Mouse (Mus musculus) layer of hippocampus, postnatal 14 days (tissue): ENCODE measurements around the gene Ano6. TPM values are rescaled to one million over a fixed set of nuclear protein-coding genes. Genes with fewer than 3 reads are reported as not detected.

ENCODE experiments used
- DNase-seq, 2 experiments: peaks; one replicate each; pipeline ENCODE4 v3.0.0; 2021 to 2022; ENCODE audit warnings: low spot score in 2 of 2, mixed read lengths in 1 of 2
- total RNA-seq, 2 experiments: library from RNA; stranded (reverse); gene quantifications; 2 replicates each; pipeline ENCODE4 v1.2.3; 2021

The Ano6 gene
- total RNA-seq, 2 experiments from 2014 or later = 22.5 to 29.5 TPM

GRCm38 (mm10) chr15:95967516-95968196 is 177.0 kb downstream of the Ano6 start:
- DNase-seq = no peak

DNA sequence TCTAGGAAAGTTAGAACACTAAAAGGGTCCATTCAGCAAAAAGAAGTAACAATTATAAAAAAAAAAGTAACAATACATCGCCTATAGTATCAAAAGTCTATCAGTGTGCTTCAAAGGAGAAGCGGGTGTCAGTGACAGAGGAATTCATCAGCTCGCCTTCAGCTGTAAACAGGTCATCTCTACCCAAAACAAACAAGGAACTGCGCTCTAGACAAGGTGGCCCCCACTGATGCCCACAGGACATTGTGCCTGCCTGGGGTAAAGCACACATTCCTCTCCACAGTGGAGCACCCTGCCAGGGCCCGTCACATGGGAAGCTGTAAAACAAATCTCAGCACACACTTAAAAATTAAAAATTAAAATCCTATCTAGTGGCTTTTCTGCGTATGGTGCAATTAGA is 179.0 kb downstream of the Ano6 start:
- no peak for DNase-seq

DNA sequence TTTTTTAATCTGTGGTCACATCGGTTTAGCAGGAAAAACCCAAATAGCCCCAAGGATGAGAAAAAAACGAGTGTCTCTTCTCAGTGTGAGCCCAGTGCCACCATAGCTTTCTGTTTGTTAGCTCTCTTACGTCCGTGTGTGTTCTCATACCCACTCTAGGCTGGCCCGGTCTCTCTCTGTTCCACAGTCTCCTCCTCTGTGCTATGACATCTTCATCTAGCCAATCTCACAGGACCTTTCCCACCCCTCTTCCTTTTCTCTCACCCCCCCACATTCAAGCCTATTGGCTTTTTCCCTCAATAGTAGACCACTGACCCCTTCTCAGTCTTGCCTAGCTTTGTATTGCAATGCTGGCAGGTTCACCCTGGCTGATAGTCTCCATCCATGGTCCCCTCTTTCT is 179.5 kb downstream of the Ano6 start:
- no peak for DNase-seq

GRCm38 (mm10) chr15:95970691-95971090 is 180.0 kb downstream of the Ano6 start:
- DNase-seq = no peak

DNA sequence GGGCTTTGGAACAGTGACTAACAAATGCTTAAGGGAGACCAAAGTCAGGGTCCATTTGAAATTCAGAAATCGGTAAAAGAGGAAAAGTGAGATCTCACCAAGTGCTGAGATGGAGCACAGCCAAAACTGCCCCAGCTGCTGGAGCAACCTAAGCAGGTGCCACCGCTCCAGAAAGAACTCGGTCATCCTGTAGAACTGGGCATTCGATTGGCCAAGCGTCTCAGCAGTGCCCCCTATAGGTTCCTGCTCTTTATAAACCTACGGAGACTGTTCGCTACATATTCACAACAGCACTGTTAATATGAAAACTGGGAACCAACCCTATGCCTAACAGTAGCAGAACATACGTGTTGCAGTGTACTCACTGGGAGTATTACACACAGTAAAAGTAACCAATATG is 180.7 kb downstream of the Ano6 start:
- no peak for DNase-seq

DNA sequence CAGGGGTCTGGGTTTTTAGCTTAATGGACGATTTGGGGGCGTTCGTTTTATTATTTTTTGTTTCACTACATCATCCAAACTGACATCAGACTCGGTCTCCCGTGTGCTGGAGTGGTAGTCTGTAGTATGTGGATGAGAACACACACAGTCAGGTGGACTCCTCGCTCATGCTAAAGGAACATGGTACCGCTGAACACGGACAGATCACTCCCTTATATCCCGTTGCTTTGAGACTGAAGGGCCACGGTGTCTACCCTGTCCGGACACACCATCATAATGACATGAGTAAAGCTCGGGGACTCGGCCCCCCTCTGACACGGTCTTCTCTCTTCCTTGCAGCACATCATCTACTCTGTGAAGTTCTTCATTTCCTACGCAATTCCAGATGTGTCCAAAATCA is 181.5 kb downstream of the Ano6 start:
- no peak for DNase-seq

DNA sequence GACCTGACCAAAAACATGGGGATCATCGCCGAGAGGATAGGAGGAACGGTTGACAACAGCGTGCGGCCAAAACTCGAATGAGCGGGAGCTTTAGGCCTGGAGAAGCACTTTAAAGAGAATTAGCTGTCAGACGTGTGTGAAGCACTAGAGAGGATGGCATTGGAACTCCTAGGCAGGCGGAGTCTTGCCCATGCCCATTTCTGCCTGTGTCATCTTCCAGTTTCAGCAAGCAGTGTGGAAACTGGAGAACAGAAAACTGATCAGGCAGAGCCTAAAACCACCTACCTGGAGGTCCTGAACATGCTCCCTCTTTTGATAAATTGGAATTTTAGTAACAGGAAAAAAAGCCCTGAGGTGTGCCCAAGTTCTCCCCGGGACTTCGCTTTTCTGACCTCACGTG is 182.0 kb downstream of the Ano6 start:
- no peak for DNase-seq

GRCm38 (mm10) chr15:95974021-95974597 is 183.5 kb downstream of the Ano6 start:
- DNase-seq = no peak

- no peak for DNase-seq
Observed at GRCm38 (mm10) chr15:95976156-95976876, 185.7 kb downstream of the Ano6 start.

DNA sequence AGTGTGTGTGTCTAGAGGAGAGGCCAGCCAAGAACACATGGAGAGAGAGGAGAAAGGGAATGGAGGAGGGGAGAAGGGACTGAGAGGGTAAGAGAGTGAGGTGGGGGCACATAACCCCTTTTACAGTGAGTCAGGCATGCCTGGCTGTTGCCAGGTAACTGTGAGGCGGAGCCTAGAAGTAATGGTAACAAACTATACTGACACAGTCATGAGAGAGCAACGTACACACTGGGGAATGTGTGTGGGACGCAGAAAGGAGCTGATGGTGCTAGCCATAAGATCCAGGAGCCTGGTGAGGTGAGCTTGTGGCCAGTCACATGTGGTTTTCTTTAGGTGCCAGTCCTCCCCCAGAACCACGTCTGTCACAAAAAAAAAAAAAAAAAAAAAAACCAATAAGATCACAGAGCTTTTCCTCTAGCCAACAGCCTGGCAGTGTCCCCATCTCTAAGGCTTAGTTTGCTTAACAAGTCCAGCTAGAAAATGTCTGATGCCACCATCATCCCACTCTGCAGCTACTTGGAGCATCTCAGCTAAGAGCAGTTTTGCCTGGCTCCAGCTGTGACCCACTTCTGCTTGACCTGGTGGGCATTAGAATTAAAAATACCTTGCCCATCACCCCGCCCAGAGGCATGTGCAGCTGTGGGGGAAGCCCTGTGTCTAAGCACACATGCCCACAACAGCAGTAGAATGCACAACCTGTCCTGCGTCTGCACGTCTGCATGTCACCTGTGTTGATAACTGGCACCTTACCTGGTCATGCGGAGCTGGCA is 186.7 kb downstream of the Ano6 start:
- no peak for DNase-seq

DNA sequence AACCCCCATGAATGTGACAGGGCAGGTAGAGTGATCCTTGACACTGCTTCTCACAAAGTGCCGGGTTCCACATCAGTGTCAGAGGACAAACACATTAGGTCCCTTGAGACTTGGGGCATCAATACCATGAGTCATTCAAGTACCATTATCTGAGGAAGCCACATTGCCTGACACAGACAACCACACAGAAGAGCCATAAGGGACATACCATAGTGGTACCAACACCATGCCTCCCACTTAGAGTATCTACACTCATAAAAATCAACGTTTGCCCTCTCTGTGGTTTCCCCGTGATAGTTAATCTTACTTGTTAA is 187.3 kb downstream of the Ano6 start:
- DNase-seq = no peak

GRCm38 (mm10) chr15:95980641-95981040 is 190.0 kb downstream of the Ano6 start:
- DNase-seq = no peak

DNA sequence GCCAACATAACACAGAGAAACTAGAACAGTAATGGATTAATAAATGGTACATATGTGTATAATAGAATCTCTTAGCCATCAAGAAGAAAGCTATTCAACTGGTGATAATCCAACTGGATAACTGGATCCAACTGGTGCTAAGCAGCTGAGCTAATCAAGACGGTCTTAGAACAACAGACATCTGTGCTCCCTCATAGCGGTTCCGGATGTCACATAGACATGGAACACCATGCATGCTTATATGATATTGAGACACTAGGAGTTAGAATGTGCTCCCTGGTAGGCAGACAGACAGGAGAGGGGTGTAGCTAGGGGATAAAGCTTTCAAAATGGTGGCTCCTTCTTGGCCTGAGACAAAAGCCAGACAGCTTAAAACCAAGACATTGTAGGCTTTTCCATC is 197.3 kb downstream of the Ano6 start:
- no peak for DNase-seq

DNA sequence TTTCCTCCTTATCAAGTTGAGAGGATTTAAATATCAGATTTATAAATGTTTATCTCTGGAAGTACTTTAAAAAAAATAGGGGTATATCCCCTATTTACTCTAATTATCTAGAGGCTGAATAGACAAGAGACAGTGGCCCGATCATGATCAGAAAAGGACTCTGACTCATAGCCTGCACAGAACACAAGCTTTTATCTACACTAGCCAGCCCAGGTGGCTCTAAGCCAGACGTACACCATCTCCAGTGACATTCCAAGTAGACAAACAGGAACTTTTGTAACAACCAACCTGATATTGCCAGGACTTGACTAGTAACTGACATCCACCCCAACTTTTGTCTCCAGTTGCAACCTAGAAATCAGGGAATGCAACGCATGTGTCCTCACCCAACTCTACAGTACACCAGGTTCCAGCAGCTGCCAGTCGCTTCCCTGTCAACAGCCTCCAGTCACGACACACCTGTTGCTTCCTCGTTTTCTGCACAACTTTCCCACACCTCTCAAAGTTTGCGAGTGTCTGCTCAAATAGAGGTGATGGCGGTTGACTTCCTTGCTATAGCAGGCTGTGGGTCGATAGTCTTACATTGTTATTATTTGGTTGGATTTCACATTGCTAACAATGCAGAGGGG is 199.0 kb downstream of the Ano6 start:
- DNase-seq = no peak

- DNase-seq = no peak
Observed at GRCm38 (mm10) chr15:96002958-96003601, 212.4 kb downstream of the Ano6 start.

- DNase-seq = no peak
Observed at GRCm38 (mm10) chr15:96011640-96012390, 221.2 kb downstream of the Ano6 start.

DNA sequence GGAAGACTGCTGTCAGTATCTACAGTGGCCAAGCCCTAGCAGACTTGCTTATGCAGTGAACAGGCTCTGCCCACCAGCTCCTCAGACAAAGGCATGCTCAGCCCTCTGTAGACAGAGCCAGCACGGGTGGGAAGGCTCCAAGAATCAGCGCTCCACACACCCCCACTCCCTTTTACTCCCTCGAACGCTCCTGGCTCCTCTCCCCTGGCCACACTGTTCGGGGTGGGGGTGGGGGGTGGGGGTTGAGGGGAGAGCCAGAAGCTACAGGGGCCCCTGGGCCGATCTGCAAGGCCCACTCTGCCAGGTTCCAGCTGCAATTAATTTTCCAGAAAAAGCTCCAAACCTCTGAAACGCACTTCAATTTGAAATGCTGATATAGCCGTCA is 221.7 kb downstream of the Ano6 start:
- peak in 1 of 2 experiments; percentile 20 for DNase-seq

DNA sequence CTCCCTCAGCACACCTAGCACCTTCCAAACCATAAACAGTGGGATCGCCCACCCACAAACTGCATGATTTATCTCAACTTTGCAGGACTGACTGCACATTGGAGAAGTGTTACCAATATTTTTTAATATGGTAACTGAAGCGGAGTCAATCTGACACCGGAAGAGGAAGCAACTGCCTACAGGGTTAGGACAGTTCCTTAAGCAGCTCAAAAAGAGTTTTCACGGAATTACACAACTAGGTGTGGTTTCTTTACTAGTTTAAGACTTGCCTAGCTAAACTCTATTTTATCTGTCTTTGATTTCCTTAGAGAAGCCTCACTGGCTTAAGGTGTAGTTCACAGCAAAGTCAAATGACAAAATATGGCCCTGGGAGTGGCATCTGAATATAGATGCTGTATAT is 223.9 kb downstream of the Ano6 start:
- no peak for DNase-seq

DNA sequence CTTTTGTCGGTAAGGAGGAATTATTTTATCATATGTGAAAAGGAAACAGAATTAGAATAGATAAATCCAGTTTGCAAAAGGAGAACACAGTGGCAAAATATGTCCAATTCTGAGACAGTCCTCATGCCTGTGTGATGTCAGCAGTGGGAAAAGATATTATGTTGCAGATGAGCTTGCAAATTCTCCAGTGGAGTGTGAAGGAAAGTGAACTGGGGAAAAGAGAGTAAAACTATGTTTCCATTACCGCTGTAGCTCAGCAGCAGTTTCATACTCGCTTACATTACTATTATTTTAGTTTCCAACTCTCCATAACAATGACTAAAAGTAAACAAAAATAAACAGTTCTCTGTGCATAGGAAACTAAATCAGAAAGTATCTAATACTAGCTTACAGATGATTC is 229.8 kb downstream of the Ano6 start:
- DNase-seq = no peak

- peak; percentile 6 to 41 for DNase-seq
Observed at GRCm38 (mm10) chr15:96021506-96021905, 230.9 kb downstream of the Ano6 start.
